ENCODE assay signal across 33 mouse cellular contexts in the genomic region with DNA sequence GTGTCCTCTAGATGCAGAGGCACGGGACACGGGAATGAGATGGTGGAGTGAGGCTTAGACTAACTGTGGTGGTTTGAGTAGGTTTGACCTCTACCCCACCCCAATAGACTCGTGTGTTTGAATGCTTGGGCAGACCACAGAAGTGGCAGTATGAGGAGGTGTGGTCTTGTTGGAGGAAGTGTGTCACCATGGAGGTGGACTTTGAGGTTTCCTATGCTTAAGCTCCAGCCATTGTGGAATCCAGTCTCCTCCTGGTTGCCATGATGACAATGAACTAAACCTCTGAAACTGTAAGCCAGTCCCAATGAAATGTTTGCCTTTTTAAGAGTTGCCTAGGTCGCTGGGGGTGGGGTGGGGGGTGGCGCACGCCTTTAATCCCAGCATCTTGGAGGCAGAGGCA. TPM values are rescaled to one million over a fixed set of nuclear protein-coding genes. Genes with fewer than 3 reads are reported as not detected.
"Had no signal": no experiment of that assay in that cellular context is flagged by ENCODE, and none has a peak within 500 bp of the region (broad histone marks: within the 10 kb centered on the region; RNA-seq: fewer than 3 reads in every experiment).

No protein-coding gene starts in this region.

- H3K27ac ChIP-seq: limb, embryonic 10.5 days; limb, embryonic 12.5 days; limb, embryonic 13.5 days; limb, embryonic 15.5 days; liver, embryonic 12.5 days; liver, embryonic 13.5 days; liver, embryonic 14.5 days; liver, embryonic 15.5 days; lung, embryonic 15.5 days; macrophage; midbrain, embryonic 10.5 days; midbrain, embryonic 12.5 days; midbrain, embryonic 13.5 days; midbrain, embryonic 15.5 days; neural tube, embryonic 12.5 days; neural tube, embryonic 13.5 days had no signal

- H3K9ac ChIP-seq: limb, embryonic 12.5 days; limb, embryonic 13.5 days; limb, embryonic 15.5 days; liver, embryonic 12.5 days; liver, embryonic 13.5 days; liver, embryonic 14.5 days; liver, embryonic 15.5 days; liver, postnatal 0 days; lung, embryonic 14.5 days; lung, embryonic 15.5 days; midbrain, embryonic 12.5 days; midbrain, embryonic 13.5 days; midbrain, embryonic 15.5 days; neural tube, embryonic 12.5 days; neural tube, embryonic 13.5 days had no signal

- H3K27me3 ChIP-seq: limb, embryonic 12.5 days; limb, embryonic 13.5 days; limb, embryonic 15.5 days; liver, embryonic 12.5 days; liver, embryonic 13.5 days; liver, embryonic 15.5 days; lung, embryonic 15.5 days; midbrain, embryonic 12.5 days; midbrain, embryonic 13.5 days; midbrain, embryonic 15.5 days; neural tube, embryonic 12.5 days; neural tube, embryonic 13.5 days had no signal

- ATAC-seq: liver, embryonic 12.5 days; liver, postnatal 0 days; lung, postnatal 0 days; midbrain, embryonic 13.5 days; midbrain, embryonic 15.5 days; midbrain, embryonic 16.5 days had no signal

- DNase-seq: left cerebral cortex, postnatal 4 days; liver; liver, embryonic 13.5 days; liver, postnatal 0 days; lung, adult 18-20 months; lung, adult 2 months; lung, embryonic 14.5 days; lung, postnatal 10 days; lung, postnatal 14 days; lung, postnatal 36 days; lung, postnatal 4 days; midbrain, embryonic 14.5 days had no signal

- H3K36me3 ChIP-seq: limb, embryonic 10.5 days; limb, embryonic 12.5 days; limb, embryonic 13.5 days; limb, embryonic 15.5 days; liver, embryonic 12.5 days; liver, embryonic 13.5 days; liver, embryonic 15.5 days; lung, embryonic 15.5 days; midbrain, embryonic 10.5 days; midbrain, embryonic 12.5 days; midbrain, embryonic 13.5 days; midbrain, embryonic 15.5 days; neural tube, embryonic 12.5 days; neural tube, embryonic 13.5 days had no signal

- H3K4me1 ChIP-seq: limb, embryonic 10.5 days; limb, embryonic 12.5 days; limb, embryonic 15.5 days; liver, embryonic 12.5 days; liver, embryonic 13.5 days; liver, embryonic 15.5 days; megakaryocyte, embryonic 14.5 days; midbrain, embryonic 10.5 days; midbrain, embryonic 12.5 days; midbrain, embryonic 13.5 days; midbrain, embryonic 15.5 days; neural tube, embryonic 12.5 days; neural tube, embryonic 13.5 days had no signal

- H3K4me3 ChIP-seq: limb, embryonic 10.5 days; limb, embryonic 12.5 days; limb, embryonic 13.5 days; limb, embryonic 15.5 days; liver, embryonic 12.5 days; liver, embryonic 13.5 days; liver, embryonic 15.5 days; lung, embryonic 15.5 days; megakaryocyte, embryonic 14.5 days; midbrain, embryonic 10.5 days; midbrain, embryonic 12.5 days; midbrain, embryonic 13.5 days; midbrain, embryonic 15.5 days; myocyte; neural tube, embryonic 12.5 days; neural tube, embryonic 13.5 days had no signal

RNA-seq across cellular contexts. Expression of a gene that starts 53.3 kb away (rescaled TPM):
- total RNA-seq: megakaryocyte-erythroid progenitor cell, adult 5-6 weeks; monocyte, adult 5-6 weeks had no signal
- polyA plus RNA-seq: macrophage, myocyte had no signal
